Mouse (Mus musculus) 416B (cell line): ENCODE measurements at regions not wholly inside any gene's neighbourhood (a gene's known extent, or its start where the extent isn't known, plus 50 kb on each side); places are given as distances from the start of the nearest gene placed in this dataset.
A peak's percentile ranks its signal among the peaks of the same experiment; 100 is the strongest.

Experiments used
- DNase-seq: peaks from one replicate; pipeline ENCODE4 v3.0.0; 2011; ENCODE audit warnings: low read depth

DNA sequence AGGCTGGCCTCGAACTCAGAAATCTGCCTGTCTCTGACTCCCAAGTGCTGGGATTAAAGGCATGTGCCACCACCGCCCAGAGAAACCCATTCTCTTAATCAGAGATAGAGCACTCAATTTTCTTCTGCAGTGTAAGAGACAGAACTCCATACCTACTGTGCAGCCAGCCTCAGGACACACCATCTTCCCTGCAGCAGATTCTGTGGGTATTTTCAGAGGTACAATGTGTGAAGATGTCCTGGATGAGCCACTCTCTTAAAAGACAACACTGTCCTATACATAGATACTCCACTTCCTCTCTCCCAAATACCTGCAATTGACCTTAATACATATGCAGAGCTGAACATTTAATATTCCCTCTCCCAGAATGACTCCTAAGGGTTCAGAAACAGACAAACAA lies 111.5 kb downstream of the Nr1d2 start:
- no peak for DNase-seq

DNA sequence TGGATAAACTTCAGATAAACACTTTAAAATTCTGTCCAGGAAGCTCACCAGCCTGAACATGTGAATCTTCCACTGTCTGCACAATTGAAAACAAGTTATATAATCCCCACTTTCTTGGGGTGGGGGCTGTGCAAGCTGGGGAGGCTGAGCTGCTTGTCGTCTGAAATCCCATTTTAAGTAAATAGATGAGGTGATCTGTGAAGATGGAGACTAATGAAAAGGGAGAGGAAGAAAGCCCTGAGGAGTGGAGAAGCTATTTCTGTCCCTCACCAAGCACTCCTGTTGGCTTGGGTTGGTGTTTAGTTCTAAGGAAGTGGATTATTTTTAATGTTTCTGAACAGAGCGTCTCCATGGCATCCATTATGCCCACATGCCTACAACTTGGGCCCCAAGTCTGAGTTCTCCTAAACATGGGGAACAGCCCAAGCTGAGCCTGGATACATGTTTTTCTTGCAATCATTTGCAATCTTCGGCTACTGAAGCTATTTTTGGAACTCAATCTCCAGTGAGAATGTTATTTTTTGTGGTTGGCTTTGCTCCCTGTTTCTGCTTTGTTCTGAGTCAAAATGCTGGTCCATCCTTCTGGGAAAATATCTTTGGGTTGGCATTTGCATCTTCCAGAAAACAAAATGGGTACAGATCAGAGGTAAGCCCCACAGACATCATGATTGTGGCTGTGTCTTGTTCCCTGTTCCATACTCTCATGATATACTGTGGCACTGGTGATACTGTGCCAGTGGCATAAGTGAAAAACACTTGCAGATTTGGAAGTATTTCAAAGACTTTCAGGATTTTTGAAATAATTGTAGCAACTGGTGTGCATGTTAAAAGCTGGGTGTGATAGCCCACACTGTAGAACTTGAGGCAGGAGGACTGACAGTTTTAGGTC lies 131.8 kb downstream of the Nr1d2 start:
- DNase-seq: no peak

DNA sequence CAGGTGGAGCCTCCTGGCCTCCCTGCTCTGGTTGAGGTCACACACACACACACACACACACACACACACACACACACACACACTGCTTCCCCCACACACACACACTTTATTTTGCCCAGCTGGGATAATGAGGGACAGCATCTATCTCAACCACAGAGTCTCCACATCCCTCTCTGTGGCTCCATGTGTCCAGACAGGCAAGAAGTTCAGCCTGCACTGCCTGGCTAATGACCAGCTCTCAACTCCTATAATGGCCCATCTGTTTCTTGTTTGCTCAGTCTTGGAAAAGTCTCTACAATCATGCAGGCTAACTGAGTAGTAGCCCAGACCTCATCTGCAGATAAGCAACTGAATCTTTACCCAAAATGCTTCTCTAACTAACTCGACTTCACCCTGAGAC lies 133.3 kb downstream of the Nr1d2 start:
- DNase-seq: no peak

DNA sequence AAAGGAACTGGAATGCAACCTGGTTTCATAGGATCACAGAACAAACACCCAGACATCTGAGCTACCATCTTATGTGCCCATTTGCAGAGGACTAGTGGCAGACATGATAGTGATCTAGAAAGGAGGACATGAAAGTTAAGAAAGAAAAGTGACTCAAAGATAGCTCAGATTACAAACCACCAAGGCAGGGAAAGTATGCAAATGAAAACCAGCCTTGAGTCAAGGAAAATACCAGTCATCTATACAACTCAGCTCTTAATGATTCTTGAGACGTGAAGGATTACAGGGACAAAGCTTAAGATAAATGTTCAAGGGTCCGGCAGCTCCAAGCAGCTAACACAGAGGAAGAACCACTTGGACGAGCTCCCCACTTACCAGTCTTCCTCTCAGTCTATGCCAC lies 138.7 kb downstream of the Nr1d2 start:
- DNase-seq: peak; percentile 23
